Mouse (Mus musculus) inflammation-experienced regulatory T-cells, adult 6 months (primary cell): ENCODE results near the gene Abhd14a. TPM values are rescaled to one million over a fixed set of nuclear protein-coding genes. Genes with fewer than 3 reads are reported as not detected.
"Not testable (repeated sequence)": the region's sequence is repeated elsewhere in the genome, so short reads cannot be mapped to it uniquely, and the experiment has no call there.

Experiments used
- ATAC-seq: one replicate; pipeline ENCODE4 v1.8.0; 2017
- polyA plus RNA-seq, 3 experiments: library from polyadenylated mRNA; unstranded; fragments of 100-300 nt; shearing (Covaris generic); gene quantifications; one replicate each; pipeline ENCODE4 v1.2.1; 2017

Abhd14a gene
- 10 to 100 TPM in 2 of 3 experiments, 1 to 10 TPM in 1; 8.1 to 14.9 (median 14.4) TPM for polyA plus RNA-seq

DNA sequence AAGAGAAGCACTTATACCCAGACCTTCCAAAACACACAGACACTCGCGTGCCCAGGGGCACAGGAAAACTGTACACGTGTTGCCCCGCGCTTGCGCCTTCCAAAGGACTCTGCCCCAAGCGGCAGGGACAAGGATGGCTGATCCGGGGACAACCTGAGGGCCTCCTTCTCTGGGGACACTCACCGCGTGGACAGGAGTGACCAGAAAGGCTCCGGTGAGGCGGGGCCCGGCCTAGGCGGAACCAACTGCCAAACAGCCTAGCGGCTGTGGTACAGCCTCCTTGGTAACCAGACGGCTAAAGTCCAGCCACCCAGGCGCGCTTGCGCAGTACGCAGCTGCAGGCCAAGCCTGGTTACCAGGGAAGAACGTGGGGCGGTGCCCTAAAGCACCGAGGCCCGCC, at the start of gene Abhd14a, which contains the start of gene Abhd14b:
Gene Abhd14a, minus strand, starts transcription at position 331 of the 400 bp plus-strand sequence.
Gene Abhd14b, plus strand, starts transcription at position 112 of the 400 bp plus-strand sequence.
- peak; percentile 74 for ATAC-seq

DNA sequence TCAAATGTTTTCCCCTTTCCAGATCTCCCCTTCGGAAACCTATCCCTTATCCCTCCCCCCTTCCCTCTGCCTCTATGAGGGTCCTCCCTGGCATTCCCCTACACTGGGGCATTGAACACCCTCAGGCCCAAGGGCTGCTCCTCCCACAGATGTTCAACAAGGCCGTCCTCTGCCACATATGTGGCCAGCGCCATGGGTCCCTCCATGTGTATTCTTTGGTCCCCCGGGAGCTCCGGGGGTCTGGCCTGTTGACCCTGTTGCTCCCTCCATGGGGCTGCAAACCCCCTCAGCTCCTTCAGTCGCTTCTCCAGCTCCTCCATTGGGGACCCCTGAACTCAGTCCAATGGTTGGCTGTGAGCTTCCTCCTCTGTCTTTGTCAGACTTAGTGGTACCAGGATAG, 40.1 kb upstream of the Abhd14a start:
- not testable (repeated sequence) for ATAC-seq

DNA sequence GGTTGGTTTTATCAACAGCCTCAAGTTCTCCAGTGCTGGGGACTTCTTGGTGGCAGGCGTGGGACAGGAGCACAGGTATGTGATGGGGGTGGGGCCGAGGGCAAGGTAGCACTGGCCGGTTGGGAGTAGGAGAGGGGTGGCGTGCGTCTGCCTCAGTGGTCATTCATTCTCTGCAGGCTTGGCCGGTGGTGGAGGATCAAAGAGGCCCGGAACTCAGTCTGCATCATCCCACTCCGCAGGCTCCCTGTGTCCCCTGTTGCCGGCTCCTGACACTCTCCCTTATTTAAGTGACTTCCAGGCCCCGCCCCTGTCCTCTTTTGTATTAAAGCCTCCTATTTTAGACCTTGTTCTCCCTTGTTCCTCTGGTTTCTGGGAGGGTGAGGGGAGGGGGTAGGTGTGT, 37.6 kb upstream of the Abhd14a start:
- ATAC-seq = no peak

- no peak for ATAC-seq
Measured at GRCm38 (mm10) chr9:106483606-106484005, 36.1 kb upstream of the Abhd14a start.

DNA sequence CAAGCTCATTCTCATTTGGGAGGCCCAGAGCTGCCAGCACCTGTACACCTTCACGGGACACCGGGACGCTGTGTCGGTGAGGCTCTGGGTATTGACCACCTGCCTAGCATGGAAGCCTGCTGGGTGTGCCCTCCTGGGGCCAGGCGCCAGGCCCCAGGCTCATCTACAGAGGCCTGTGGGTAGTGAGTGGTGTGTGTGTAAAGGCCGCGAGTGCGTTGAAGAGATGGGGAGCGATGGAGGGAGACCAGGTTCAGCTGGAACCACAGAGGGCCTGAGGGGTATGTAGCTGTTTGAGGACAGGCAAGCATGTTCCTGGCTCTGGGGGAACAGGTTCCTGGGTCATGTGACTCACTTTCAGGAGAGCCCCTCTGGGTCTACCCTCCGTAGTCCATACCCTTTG, 35.7 kb upstream of the Abhd14a start:
- no peak for ATAC-seq

DNA sequence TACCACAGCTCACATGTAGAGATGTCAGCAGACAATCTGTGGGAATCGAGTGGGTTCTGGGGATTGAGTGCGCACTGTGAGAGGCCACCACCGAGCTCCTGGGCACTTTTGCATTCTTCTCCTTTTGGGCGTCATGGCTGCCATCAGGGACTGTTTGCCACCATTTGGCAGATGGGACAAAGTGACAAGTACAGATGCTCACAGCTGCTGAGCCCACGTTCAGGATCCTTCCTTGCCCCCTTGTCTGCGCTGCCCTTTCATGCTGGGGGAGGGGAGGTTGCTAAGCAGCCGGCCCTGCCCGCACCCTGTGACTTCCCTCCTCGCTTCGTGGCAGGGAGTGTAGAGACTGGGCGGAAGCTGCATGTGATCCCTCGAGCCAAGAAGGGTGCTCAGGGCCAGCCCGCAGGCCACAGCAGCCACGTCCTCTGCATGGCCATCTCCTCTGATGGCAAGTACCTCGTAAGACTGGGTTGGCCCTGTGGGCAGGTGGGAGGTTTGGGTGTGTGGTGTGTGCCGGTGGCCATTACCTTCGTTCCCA, 35.2 kb upstream of the Abhd14a start:
- ATAC-seq = no peak

GRCm38 (mm10) chr9:106481676-106482075, 34.2 kb upstream of the Abhd14a start:
- ATAC-seq = no peak

- ATAC-seq = no peak
Measured at GRCm38 (mm10) chr9:106481075-106481474, 33.6 kb upstream of the Abhd14a start.

DNA sequence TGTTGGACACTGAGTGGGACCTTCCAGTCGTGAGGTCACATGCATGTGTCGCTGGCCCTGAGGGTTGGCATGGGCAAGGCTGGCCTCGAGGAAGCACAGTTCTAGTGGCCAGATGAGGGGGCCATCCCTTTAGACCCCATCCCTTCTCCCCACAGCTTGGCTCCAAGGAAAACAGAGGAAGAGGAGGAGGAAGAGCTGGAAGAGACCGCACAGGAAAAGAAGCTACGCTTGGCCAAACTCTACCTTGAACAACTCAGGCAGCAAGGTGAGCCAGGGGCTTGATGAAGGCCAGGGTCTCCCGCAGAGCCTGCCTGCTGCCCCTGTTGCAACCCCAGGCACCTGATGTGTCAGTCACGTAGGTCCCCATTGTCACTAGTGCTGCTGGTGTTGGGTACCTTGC, 33.1 kb upstream of the Abhd14a start:
- ATAC-seq = no peak

DNA sequence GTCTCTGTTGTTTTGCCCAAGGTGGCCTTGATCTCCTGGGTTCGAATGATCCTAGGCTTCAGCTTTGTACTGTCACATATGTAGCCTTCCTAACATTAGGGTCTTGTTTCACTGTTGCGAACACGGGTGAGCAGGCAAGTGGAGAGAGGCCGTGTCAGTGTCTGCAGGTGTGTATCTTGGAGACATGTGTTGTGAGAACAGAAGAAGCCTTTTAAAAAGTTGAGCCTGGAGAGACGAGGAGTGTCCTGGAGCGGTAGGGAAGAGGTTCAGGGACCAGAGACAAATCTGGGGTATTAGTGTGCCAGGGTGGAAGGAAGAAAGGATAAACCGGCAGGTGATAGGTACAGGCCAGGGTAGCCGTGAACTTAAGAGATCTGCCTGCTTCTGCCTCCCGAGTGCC, 30.6 kb upstream of the Abhd14a start:
- no peak for ATAC-seq

DNA sequence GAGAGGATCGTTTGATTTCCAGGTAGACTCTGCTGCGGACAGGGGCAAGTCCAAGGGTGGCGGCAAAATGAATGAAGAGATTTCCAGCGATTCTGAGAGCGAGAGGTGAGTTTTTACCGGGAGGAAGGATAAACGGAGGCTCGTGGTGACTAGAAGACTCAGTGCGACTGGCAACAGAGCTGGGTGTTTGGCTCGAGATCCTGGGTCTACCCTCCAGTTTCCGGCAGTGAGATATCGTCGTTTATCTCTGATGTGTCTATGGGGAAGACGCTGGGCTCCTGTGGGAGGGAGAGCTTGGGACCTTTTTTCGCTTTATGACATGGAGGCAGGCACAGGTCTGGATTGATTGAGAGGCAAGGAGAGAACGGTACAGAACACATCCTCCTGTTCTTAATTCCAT, 30.2 kb upstream of the Abhd14a start:
- ATAC-seq = no peak

- peak; percentile 96 for ATAC-seq
Measured at GRCm38 (mm10) chr9:106476924-106477484, 29.5 kb upstream of the Abhd14a start, which contains the start of gene Parp3. Parp3 (minus strand) TSS chr9:106476949.

DNA sequence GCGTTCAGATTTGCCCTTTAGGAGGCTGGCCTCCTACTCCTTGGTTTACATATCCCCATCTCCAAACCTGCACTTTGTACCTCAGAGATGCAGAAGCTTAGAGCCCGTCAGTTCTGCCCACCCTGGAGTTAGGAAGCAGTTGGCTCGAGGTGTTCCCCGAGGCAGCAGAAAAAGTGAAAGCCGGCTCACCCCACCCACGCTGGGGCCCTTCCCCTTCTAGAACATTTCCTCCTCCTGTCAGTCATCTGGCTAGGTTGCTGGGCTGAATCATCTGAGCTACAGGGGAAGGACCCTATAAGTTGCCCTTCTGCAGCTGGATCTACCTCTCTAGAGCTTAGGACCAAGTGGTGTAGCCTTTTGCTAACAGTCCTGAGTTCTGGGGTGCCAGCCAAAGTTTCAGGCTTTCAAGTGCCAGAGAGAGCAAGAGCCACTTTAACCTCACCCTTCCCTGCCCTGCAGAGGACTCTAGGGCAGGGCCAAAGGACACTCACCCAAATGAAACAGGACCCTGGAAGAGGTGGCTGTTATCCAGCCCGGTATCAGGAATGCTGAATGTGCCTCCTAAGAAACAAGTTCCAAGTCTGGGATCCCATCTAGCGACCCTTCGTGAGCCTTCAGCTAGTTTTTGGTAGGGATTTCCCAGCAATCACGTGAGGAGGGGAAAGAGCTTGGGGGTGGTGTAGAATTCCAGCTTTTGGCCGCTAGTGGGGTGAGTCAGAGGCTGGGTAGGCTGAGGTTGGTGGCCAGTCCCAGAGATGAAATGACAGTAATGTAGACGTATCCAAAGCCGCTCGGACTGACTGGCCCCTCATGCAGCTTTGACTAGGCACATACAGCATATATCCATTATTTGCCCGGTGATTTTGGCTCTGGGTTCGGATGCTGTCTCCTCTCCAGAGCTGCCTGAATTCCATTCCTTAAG, 28.8 kb upstream of the Abhd14a start:
- ATAC-seq = peak; percentile 21

- no peak for ATAC-seq
Measured at GRCm38 (mm10) chr9:106475663-106476001, 28.2 kb upstream of the Abhd14a start, which contains the start of gene Rrp9. Rrp9 (plus strand) TSS chr9:106475963.

- no peak for ATAC-seq
Measured at GRCm38 (mm10) chr9:106475046-106475445, 27.6 kb upstream of the Abhd14a start.

DNA sequence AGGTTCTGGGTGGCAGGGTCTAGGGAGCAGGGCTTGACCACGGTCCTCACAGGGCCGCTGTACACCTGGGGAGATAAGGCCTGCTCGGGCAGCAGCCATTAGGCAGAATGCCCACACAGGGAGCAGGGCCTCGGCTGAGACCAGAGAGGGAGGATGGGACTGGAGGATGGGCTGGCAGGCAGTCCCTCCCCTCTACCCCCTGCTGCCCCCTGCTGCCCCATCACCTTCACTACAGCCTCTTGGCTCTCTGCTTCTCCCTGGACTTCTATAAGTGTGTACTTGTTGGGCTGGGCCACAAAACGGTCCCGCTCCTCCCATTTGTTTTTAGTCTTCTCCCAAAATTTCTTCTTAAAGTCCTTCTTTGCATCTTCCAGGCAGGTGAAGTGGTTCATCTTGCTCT, 27.0 kb upstream of the Abhd14a start:
- no peak for ATAC-seq

- no peak for ATAC-seq
Measured at GRCm38 (mm10) chr9:106473753-106474105, 26.3 kb upstream of the Abhd14a start.

- no peak for ATAC-seq
Measured at GRCm38 (mm10) chr9:106473081-106473752, 25.7 kb upstream of the Abhd14a start.

- ATAC-seq = no peak
Measured at GRCm38 (mm10) chr9:106472321-106472720, 24.8 kb upstream of the Abhd14a start.

DNA sequence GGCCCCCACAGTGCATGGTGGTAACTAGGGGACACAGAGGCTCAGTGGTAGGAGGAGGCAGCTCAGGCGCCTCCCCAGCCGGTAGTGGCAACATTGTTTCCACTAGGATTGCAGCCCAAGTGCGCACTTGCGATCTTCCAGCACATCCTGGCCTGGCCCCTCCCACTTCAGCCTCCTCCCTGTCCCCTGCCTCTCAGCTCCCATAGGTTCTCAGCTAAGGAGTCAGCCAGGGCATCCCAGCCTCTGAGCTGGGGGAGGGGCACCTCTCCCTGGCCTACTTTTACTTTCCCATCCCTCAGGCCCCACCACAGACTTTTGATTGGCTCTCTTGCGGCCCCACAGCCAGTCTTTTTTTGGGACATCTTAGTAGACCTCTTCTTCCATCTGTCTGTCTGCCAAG, 24.4 kb upstream of the Abhd14a start:
- no peak for ATAC-seq

GRCm38 (mm10) chr9:106470991-106471750, 23.7 kb upstream of the Abhd14a start:
- no peak for ATAC-seq

DNA sequence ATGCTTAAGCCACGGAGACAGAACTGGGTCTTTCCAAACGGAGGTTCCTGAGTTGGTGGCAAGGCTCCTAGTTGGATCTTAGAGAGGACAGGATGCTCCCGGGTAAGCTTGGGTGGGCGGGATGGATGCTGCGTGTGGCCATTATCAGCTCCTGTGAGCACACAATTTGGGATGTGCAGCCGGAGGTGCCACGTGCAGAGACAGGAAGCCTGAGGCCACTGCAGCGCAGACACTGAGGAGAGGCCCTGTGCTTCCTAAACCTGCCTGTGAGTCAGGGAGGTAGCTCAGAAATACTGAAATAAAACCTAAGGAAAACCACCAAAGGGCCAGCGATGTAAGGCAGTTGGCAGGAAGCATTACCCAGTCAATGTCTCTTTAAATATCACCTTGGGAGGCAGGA, 22.3 kb upstream of the Abhd14a start:
- ATAC-seq = no peak
